Mouse (Mus musculus) 3T3-L1 (cell line): ENCODE results near the gene Elavl4.
A peak's percentile ranks its signal among the peaks of the same experiment; 100 is the strongest.

Source experiments
- DNase-seq: peaks from one replicate; pipeline ENCODE4 v3.0.0-alpha.2; 2015; ENCODE audit warnings: low read depth, low spot score

Elavl4 gene

DNA sequence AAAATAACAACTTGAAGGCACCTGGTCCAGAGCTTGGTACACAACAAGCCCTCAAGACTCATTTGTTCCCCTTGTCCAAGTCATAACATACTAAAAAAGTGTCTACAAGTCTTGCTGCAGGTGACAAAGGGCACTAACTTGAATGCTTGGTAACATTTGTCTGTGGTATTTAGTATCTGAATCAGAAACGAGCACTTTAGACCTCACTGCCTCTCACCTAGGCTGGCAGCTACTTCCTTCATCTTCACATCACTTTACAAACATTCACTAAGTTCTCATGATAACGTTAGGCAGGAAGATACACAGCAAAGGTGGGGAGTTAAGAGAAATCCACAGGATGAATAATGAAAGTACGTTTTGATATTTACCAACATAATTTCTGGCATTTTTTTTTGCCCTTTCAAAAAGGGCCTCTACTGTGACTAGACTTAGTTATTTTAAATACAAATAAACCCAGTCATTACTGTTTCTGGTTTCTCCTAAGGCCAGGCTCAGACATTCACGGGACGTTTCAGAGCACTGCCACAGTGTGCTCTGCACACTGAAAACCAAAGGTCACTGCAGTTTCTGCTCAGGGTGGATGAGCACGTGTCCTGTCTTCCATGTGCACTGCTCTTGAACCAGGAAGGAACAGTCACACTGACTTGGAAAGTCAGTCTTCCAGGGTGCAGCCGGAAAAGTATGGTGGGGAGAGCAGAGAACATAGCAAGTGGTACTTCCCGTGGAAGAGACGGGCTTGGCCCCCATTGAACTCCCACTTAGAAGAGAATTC, 84.7 kb downstream of the Elavl4 start:
- no peak for DNase-seq

GRCm38 (mm10) chr4:110264345-110264943, 87.3 kb downstream of the Elavl4 start:
- no peak for DNase-seq

DNA sequence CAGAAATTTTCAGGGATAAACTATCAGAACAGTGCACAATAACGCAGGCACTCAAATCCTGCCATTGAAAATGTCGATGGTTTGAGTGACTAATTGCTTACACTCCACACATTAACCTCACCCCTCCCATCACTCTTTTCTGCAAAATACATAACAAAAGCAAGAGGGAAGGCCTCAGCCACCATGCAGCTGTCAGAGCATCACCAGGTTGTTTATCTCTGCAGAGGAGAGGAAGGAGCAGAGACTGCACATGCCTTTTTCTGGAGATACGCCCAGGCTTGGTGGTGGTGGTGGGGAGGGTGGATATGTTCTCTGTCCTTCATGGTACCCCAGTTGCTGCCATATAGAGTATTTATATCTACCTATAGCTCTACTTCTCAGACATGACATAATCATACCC, 94.3 kb downstream of the Elavl4 start:
- no peak for DNase-seq

DNA sequence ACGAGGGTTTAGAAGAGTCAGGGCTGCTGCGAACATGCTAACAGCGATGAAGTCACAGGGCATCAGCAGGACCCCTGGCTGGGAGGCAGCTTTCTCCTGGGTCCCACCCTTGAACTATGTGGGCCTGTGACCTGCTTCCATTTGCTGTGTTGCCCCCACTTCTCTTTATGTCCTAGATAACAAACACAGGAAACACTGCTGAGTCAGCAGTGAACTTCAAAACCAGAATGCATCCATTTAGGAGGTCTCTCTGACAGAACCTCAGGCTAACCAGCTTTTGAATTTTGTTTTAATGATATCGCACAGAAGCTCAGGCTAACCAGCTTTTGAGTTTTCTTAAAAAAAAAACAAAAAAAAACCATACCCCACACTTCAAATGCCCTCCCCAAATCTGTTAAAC, 96.1 kb downstream of the Elavl4 start:
- no peak for DNase-seq

DNA sequence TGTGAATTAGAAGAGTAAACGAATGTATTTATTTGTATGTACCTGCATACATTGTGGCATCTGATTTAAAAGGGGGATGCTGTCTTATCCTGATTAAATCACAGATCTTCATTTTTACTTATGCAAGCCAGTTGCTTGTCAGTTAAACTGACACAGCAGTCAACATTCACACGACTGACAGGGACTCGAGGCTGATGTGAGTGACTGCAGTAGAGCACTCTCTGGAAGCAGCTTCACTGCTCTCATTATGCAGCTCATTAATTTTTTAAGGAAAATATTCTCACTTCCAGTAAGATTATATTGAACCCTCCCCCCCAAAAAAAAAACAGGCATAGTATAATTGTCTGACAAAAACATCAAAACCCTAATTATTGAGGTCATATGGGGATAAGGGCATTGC, 101.7 kb downstream of the Elavl4 start:
- DNase-seq, result no peak

DNA sequence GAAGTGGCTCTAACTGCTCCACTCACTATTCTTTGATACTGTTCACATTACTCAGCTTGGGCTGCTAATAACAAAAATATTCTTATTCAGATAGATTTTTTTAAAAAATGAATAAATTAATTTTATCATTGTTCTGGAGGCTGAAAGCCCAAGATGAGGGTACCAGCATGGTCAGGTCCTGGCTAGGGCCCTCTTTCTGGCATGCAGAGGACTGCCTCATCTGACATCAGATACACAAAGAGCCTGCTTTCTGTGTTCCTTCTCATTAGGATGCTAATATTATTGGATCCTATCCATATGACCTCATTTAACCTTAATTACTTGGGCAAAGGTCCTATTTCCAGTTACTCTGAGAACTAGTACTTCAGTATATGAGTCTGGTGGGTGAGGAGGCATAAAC, 108.8 kb downstream of the Elavl4 start:
- no peak for DNase-seq

- DNase-seq, result no peak
These were observed 117.2 kb downstream of the Elavl4 start for GRCm38 (mm10) chr4:110234554-110234953.

- DNase-seq, result no peak
These were observed 119.4 kb downstream of the Elavl4 start for GRCm38 (mm10) chr4:110232327-110232726.

- DNase-seq, result no peak
These were observed 119.9 kb downstream of the Elavl4 start for GRCm38 (mm10) chr4:110231799-110232198.

DNA sequence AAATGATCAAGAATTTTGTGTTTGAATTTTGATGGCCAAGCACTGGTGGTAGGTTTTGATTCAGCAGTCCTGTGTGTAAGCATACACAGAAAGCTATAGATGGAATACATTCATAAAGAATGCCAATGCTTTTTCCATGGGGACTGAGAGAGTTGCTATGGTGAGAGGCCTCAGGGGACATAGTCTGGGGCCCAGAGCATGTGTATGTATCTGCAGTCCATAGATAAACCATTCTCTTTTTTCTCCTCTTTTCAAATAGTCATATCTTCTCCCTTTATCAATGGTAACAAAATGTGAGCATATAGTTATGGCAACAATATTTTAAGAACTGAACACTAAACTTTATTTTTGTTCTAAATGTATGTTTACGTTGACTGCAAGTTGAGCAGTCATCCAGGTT, 122.1 kb downstream of the Elavl4 start:
- no peak for DNase-seq

DNA sequence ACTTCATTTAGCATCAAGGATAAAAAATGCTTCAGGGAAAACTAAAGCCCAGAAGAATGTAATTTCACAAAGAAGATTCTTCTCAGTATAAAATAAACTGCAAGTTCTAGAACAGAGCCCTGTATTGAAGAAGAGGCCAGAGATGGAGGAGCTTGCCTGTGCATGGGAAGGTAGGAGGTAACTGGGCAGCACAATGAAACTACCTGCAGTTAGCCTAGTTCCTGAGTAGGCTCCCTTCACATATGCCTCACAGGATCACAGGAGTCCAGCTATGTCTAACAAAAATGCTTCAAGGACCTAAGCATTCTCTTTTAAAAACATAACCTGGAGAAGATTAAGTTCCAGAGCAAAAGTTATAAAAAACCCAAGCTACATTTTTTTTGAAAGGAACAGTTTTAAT, 122.5 kb downstream of the Elavl4 start:
- no peak for DNase-seq

DNA sequence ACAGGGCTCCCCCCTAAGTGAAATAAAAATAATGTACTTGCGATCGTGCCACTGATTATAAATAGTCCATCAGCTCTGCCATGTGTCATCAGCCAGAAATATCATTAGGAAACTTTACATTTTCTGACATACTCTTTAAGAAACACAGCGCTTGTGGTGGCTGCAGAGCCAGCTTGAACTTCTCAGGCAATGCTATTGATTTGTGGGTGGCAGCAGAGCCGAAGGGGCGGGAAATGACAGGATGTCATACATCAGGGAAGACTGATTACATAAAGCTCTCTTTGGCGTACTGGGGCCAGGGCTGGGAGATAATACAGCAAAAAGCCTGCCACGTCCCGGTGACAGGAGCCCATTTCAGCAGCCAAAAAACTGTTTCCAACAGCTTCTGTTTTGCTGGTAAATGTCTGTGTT, 124.1 kb downstream of the Elavl4 start:
- no peak for DNase-seq

- DNase-seq, result no peak
These were observed 126.2 kb downstream of the Elavl4 start for GRCm38 (mm10) chr4:110225492-110225891.

DNA sequence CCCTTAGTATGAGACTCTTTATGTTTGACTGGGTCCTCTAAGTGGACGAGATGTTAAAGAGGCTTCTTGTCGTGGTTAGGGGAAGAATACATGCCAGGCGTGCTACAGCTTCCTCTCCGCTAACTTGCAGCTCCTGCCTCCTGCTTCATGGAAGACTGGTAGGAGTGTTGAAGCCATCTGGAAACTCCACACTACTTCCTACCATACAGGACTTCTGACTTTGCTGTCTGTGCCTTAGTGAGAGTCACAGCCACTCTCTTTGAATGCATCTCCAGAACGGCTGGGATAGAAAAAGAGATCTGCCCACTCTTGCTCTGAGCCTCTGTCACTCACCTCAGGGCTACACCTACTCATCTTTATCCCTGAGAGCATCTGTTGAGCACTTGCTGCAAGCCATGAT, 132.9 kb downstream of the Elavl4 start:
- DNase-seq, result no peak

GRCm38 (mm10) chr4:110217553-110217952, 134.2 kb downstream of the Elavl4 start:
- no peak for DNase-seq

- peak; percentile 25 for DNase-seq
These were observed 137.2 kb downstream of the Elavl4 start for GRCm38 (mm10) chr4:110214543-110214942.

DNA sequence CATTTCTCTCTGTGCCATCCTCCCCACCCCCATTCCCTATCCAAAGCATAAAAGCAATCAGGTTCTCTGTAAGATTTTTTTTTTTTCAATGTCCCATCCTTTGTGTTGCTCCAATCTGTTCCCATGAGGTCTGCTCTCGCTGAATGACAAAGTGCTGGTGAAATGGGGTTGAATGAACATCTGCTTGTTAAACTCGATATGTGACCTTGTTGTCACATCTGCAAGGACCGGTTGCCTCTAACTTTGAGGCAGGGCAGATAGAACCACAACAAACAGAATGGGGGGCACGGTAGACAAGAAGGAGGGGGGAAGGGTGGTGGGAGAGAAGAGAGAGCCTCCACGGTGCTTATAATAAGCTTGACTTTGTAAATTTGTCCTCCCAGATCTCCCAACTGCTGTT, 138.0 kb downstream of the Elavl4 start:
- DNase-seq, result no peak

DNA sequence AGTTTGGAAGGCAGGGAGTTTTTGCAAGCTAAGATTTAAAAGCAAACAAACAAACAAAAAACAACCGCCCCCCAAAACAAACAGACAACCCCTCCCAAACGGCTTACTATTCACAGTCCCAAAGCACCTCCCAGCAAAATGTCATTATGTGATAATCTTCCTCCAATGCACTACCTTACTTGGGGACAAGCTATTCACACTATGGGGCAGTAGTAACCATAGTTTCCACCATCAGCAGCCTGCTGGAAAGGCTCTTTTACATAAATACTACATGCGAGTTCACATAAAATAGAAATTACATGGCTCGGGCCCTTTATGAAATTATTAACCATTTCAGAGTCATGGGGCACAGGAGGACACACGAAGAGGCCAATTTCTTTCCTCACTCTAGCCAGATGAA, 141.5 kb downstream of the Elavl4 start:
- DNase-seq, result no peak

DNA sequence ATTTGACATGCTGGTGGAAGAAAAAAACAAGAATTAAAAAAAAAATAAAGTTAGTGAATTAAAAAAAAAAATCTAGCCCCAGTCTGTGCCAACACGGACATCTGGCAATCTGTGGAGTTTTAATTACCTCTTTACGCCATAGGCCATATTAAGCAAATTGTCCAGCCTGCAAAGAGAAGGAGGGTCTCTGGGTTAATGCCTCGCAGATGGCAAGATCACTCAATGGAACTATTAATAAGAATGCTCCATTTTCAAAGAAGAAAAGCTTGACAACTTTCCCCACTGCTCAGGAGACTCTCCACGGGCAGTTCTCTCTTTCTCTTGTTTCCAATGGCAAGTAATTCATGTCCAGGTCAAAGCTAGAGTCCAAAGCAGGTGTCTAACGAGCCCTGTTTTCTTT, 142.1 kb downstream of the Elavl4 start:
- no peak for DNase-seq

GRCm38 (mm10) chr4:110201680-110202079, 150.0 kb downstream of the Elavl4 start:
- DNase-seq, result no peak

GRCm38 (mm10) chr4:110199897-110200296, 151.8 kb downstream of the Elavl4 start:
- DNase-seq, result no peak

DNA sequence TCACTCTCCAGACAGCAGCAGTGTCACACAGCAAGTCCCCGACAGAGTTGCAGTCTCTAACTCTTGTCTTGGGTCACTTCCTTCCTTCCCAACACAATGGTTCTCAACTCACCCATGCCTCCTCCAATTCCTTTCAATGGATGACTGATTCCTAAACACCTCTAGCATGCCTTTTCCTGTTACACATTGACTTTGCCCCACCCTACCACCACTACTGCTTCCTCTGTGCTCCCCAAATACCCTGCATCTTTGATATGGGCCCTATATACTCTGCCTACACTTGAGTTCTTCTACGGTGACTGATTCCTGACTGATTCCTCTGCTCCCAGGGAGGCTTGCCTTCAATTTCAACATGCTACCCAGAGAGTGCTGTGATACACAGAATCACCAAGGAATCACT, 153.1 kb downstream of the Elavl4 start:
- no peak for DNase-seq

GRCm38 (mm10) chr4:110177263-110177662, 174.4 kb downstream of the Elavl4 start:
- DNase-seq, result no peak

DNA sequence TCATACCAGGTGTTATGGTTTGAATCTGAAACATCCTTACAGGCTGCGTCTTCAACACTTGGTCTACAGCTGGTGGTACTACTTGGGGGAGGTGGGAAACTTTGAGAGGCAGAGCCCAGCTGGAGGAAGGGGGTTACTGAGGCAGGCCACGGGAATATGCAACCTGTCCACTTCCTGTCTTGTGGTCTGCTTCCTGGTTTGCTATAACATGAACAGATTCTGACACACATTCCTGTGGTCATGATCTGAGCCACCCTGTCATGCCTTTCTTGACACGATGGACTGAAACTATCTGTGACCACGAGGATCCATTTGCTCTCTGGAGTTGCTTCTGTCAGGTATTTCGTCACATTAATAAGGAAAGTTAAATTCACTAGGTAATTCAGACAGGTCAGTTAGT, 179.7 kb downstream of the Elavl4 start:
- DNase-seq, result peak; percentile 13
